Mouse (Mus musculus): Measurements from ENCODE around the gene Olfr145. TPM values are rescaled to one million over a fixed set of nuclear protein-coding genes. Genes with fewer than 3 reads are reported as not detected.

Gene Olfr145
- polyA plus RNA-seq, 1 experiment from 2014 or later: not detected

- ATAC-seq: no peak
- 47% methylated on average over 1 of the region's 1 CpGs for WGBS
- no peak overlapping the region for H3K9ac ChIP-seq (replicated peaks; ENCODE audit: low read depth, low read length)
- no peaks in the 10 kb centered on the region for H3K9me3 ChIP-seq (ENCODE audit: control insufficient read depth, low read length)
- H3K4me1 ChIP-seq (replicated peaks; ENCODE audit: control insufficient read depth, insufficient read depth, low read length): no peaks in the 10 kb centered on the region
- H3K27ac ChIP-seq (ENCODE audit: low read length): no peak overlapping the region
- H3K4me3 ChIP-seq (replicated peaks; ENCODE audit: low read length): no peak overlapping the region
- H3K4me2 ChIP-seq (ENCODE audit: low read length): no peak overlapping the region
- no peaks in the 10 kb centered on the region for H3K27me3 ChIP-seq (replicated peaks; ENCODE audit: control insufficient read depth, insufficient read depth, low read length)
- H3K36me3 ChIP-seq (ENCODE audit: control insufficient read depth, insufficient read depth): no peaks in the 10 kb centered on the region
Measured at GRCm38 (mm10) chr9:37918018-37918417, 21.5 kb downstream of the Olfr145 start.

- H3K4me1 ChIP-seq (replicated peaks; ENCODE audit: control insufficient read depth, insufficient read depth, low read length): no peaks in the 10 kb centered on the region
- H3K4me3 ChIP-seq (replicated peaks; ENCODE audit: low read length): no peak overlapping the region
- ATAC-seq: no peak
- no peaks in the 10 kb centered on the region for H3K27me3 ChIP-seq (replicated peaks; ENCODE audit: control insufficient read depth, insufficient read depth, low read length)
- H3K36me3 ChIP-seq (ENCODE audit: control insufficient read depth, insufficient read depth): no peaks in the 10 kb centered on the region
- H3K9ac ChIP-seq (replicated peaks; ENCODE audit: low read depth, low read length): no peak overlapping the region
- H3K27ac ChIP-seq (ENCODE audit: low read length): no peak overlapping the region
- WGBS: 87% methylated on average over 5 of the region's 5 CpGs
- no peaks in the 10 kb centered on the region for H3K9me3 ChIP-seq (ENCODE audit: control insufficient read depth, low read length)
- H3K4me2 ChIP-seq (ENCODE audit: low read length): no peak overlapping the region
Measured at GRCm38 (mm10) chr9:37924194-37924593, 27.7 kb downstream of the Olfr145 start.

GRCm38 (mm10) chr9:37925445-37925844, 28.9 kb downstream of the Olfr145 start:
- no peaks in the 10 kb centered on the region for H3K27me3 ChIP-seq (replicated peaks; ENCODE audit: control insufficient read depth, insufficient read depth, low read length)
- H3K36me3 ChIP-seq (ENCODE audit: control insufficient read depth, insufficient read depth): no peaks in the 10 kb centered on the region
- 83% methylated on average over 2 of the region's 2 CpGs for WGBS
- H3K4me1 ChIP-seq (replicated peaks; ENCODE audit: control insufficient read depth, insufficient read depth, low read length): no peaks in the 10 kb centered on the region
- no peak overlapping the region for H3K27ac ChIP-seq (ENCODE audit: low read length)
- no peak overlapping the region for H3K4me3 ChIP-seq (replicated peaks; ENCODE audit: low read length)
- H3K4me2 ChIP-seq (ENCODE audit: low read length): no peak overlapping the region
- H3K9me3 ChIP-seq (ENCODE audit: control insufficient read depth, low read length): no peaks in the 10 kb centered on the region
- ATAC-seq: no peak
- H3K9ac ChIP-seq (replicated peaks; ENCODE audit: low read depth, low read length): no peak overlapping the region

- 52% methylated on average over 3 of the region's 3 CpGs for WGBS
- no peak overlapping the region for H3K4me3 ChIP-seq (replicated peaks; ENCODE audit: low read length)
- no peaks in the 10 kb centered on the region for H3K27me3 ChIP-seq (replicated peaks; ENCODE audit: control insufficient read depth, insufficient read depth, low read length)
Measured at GRCm38 (mm10) chr9:37926019-37927013, 29.8 kb downstream of the Olfr145 start.

GRCm38 (mm10) chr9:37932519-37932918, 36.0 kb downstream of the Olfr145 start:
- H3K36me3 ChIP-seq (ENCODE audit: control insufficient read depth, insufficient read depth): no peaks in the 10 kb centered on the region
- H3K27ac ChIP-seq (ENCODE audit: low read length): no peak overlapping the region
- H3K9ac ChIP-seq (replicated peaks; ENCODE audit: low read depth, low read length): no peak overlapping the region
- no peak overlapping the region for H3K4me3 ChIP-seq (replicated peaks; ENCODE audit: low read length)
- no peaks in the 10 kb centered on the region for H3K27me3 ChIP-seq (replicated peaks; ENCODE audit: control insufficient read depth, insufficient read depth, low read length)
- WGBS: 5% methylated on average over 11 of the region's 11 CpGs
- H3K9me3 ChIP-seq (ENCODE audit: control insufficient read depth, low read length): no peaks in the 10 kb centered on the region
- H3K4me1 ChIP-seq (replicated peaks; ENCODE audit: control insufficient read depth, insufficient read depth, low read length): no peaks in the 10 kb centered on the region
- H3K4me2 ChIP-seq (ENCODE audit: low read length): no peak overlapping the region
- ATAC-seq: peak; percentile 89

More at GRCm38 (mm10) chr9:37926019-37927013, 29.8 kb downstream of the Olfr145 start:
- no peaks in the 10 kb centered on the region for H3K36me3 ChIP-seq (ENCODE audit: control insufficient read depth, insufficient read depth)
- no peaks in the 10 kb centered on the region for H3K4me1 ChIP-seq (replicated peaks; ENCODE audit: control insufficient read depth, insufficient read depth, low read length)
- H3K9ac ChIP-seq (replicated peaks; ENCODE audit: low read depth, low read length): no peak overlapping the region
- no peak overlapping the region for H3K4me2 ChIP-seq (ENCODE audit: low read length)
- H3K9me3 ChIP-seq (ENCODE audit: control insufficient read depth, low read length): no peaks in the 10 kb centered on the region
- no peak overlapping the region for H3K27ac ChIP-seq (ENCODE audit: low read length)
- ATAC-seq: no peak

- ATAC-seq: no peak
- H3K27ac ChIP-seq (ENCODE audit: low read length): no peak overlapping the region
- no peak overlapping the region for H3K4me3 ChIP-seq (replicated peaks; ENCODE audit: low read length)
Measured at GRCm38 (mm10) chr9:37934146-37934545, 37.6 kb downstream of the Olfr145 start.

GRCm38 (mm10) chr9:37941167-37941566, 44.6 kb downstream of the Olfr145 start:
- no peaks in the 10 kb centered on the region for H3K9me3 ChIP-seq (ENCODE audit: control insufficient read depth, low read length)
- H3K4me3 ChIP-seq (replicated peaks; ENCODE audit: low read length): no peak overlapping the region
- no peak overlapping the region for H3K9ac ChIP-seq (replicated peaks; ENCODE audit: low read depth, low read length)
- no peaks in the 10 kb centered on the region for H3K4me1 ChIP-seq (replicated peaks; ENCODE audit: control insufficient read depth, insufficient read depth, low read length)
- 96% methylated on average over 2 of the region's 2 CpGs for WGBS
- no peak for ATAC-seq
- H3K27ac ChIP-seq (ENCODE audit: low read length): no peak overlapping the region
- no peak overlapping the region for H3K4me2 ChIP-seq (ENCODE audit: low read length)
- no peaks in the 10 kb centered on the region for H3K27me3 ChIP-seq (replicated peaks; ENCODE audit: control insufficient read depth, insufficient read depth, low read length)
- no peaks in the 10 kb centered on the region for H3K36me3 ChIP-seq (ENCODE audit: control insufficient read depth, insufficient read depth)

More at GRCm38 (mm10) chr9:37934146-37934545, 37.6 kb downstream of the Olfr145 start:
- no peaks in the 10 kb centered on the region for H3K36me3 ChIP-seq (ENCODE audit: control insufficient read depth, insufficient read depth)
- no peak overlapping the region for H3K4me2 ChIP-seq (ENCODE audit: low read length)
- no peaks in the 10 kb centered on the region for H3K4me1 ChIP-seq (replicated peaks; ENCODE audit: control insufficient read depth, insufficient read depth, low read length)
- no peaks in the 10 kb centered on the region for H3K9me3 ChIP-seq (ENCODE audit: control insufficient read depth, low read length)
- H3K27me3 ChIP-seq (replicated peaks; ENCODE audit: control insufficient read depth, insufficient read depth, low read length): no peaks in the 10 kb centered on the region
- H3K9ac ChIP-seq (replicated peaks; ENCODE audit: low read depth, low read length): no peak overlapping the region

Other genes starting within 250 kb of the Olfr145 start
- 79.2 and 80.7 TPM in 2 replicates for gene Tbrg1, start 239.4 kb upstream of the Olfr145 start, polyA plus RNA-seq (2015; fragmentation: Nextera tagmentation; extraction: Ambion mirVana)
- 0.96 TPM in 1 of 2 replicates, not detected in the other for gene Panx3, start 227.5 kb upstream of the Olfr145 start, polyA plus RNA-seq (2015; fragmentation: Nextera tagmentation; extraction: Ambion mirVana)
- gene Olfr160, start 180.5 kb upstream of the Olfr145 start, polyA plus RNA-seq (2015; fragmentation: Nextera tagmentation; extraction: Ambion mirVana): not detected in 2 replicates
- gene Olfr874, start 151.6 kb upstream of the Olfr145 start, polyA plus RNA-seq (2015; fragmentation: Nextera tagmentation; extraction: Ambion mirVana): not detected in 2 replicates
- not detected in 2 replicates for gene Olfr875, start 124.9 kb upstream of the Olfr145 start, polyA plus RNA-seq (2015; fragmentation: Nextera tagmentation; extraction: Ambion mirVana)
- not detected in 2 replicates for gene Olfr876, start 93.7 kb upstream of the Olfr145 start, polyA plus RNA-seq (2015; fragmentation: Nextera tagmentation; extraction: Ambion mirVana)
- gene Olfr877, start 42.5 kb upstream of the Olfr145 start, polyA plus RNA-seq (2015; fragmentation: Nextera tagmentation; extraction: Ambion mirVana): not detected in 2 replicates
- not detected in 2 replicates for gene Olfr878, start 21.1 kb downstream of the Olfr145 start, polyA plus RNA-seq (2015; fragmentation: Nextera tagmentation; extraction: Ambion mirVana)
- gene Olfr881, start 95.1 kb downstream of the Olfr145 start, polyA plus RNA-seq (2015; fragmentation: Nextera tagmentation; extraction: Ambion mirVana): not detected in 2 replicates
- not detected in 2 replicates for gene Olfr883, start 129.1 kb downstream of the Olfr145 start, polyA plus RNA-seq (2015; fragmentation: Nextera tagmentation; extraction: Ambion mirVana)
- gene Olfr884, start 149.8 kb downstream of the Olfr145 start, polyA plus RNA-seq (2015; fragmentation: Nextera tagmentation; extraction: Ambion mirVana): not detected in 2 replicates
- not detected in 2 replicates for gene Olfr885, start 164.6 kb downstream of the Olfr145 start, polyA plus RNA-seq (2015; fragmentation: Nextera tagmentation; extraction: Ambion mirVana)
- not detected in 2 replicates for gene Olfr887, start 187.3 kb downstream of the Olfr145 start, polyA plus RNA-seq (2015; fragmentation: Nextera tagmentation; extraction: Ambion mirVana)
- gene Olfr888, start 211.4 kb downstream of the Olfr145 start, polyA plus RNA-seq (2015; fragmentation: Nextera tagmentation; extraction: Ambion mirVana): not detected in 2 replicates
- 0.05 TPM in 1 of 2 replicates, not detected in the other for gene Olfr889, start 218.5 kb downstream of the Olfr145 start, polyA plus RNA-seq (2015; fragmentation: Nextera tagmentation; extraction: Ambion mirVana)
- gene Olfr890, start 245.8 kb downstream of the Olfr145 start, polyA plus RNA-seq (2015; fragmentation: Nextera tagmentation; extraction: Ambion mirVana): not detected in 2 replicates

Measured in forebrain, embryonic 16.5 days (tissue).